Mouse (Mus musculus): ENCODE results near the gene Hnrnpll.

DNA sequence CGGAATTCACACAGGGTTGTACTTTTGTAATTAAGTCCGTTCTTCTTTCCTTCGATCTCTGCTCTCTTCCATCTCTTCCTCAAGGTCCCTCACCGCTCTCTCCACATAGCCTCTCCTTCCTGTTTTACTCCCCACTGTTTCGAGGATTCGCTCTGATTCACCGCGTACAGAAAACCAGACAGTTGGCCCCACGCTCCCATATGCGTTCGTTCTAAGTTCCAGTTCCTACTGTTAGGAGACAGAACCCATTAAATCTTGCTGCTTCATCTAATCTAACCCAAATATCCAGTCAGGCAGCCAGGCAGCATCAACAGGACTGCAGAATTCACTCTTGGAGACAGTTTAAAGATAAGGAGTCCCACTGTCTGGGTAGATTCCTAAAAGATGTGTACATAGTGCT is 24.5 kb upstream of the Hnrnpll start:
- TF ChIP-seq CTCF (IDR thresholded peaks at IDR 0.05; ENCODE audit: borderline replicate concordance, control insufficient read depth, extremely low read depth, insufficient read depth, low read length, poor library complexity), result no peak
- no peak for TF ChIP-seq POLR2A (IDR thresholded peaks at IDR 0.05; ENCODE audit: control insufficient read depth, extremely low read depth, insufficient read depth, low read length, poor library complexity)

All from thymus, adult 2 months (tissue).